Mouse (Mus musculus) urinary bladder, postnatal 36 days (tissue): ENCODE measurements around the gene Pglyrp2.

Experiments used
- DNase-seq, 2 experiments: peaks; one replicate each; pipeline ENCODE4 v3.0.0; 2022; ENCODE audit warnings: low spot score in 2 of 2, mixed read lengths in 1 of 2

Gene Pglyrp2

GRCm38 (mm10) chr17:32424034-32424433, at the start of gene Pglyrp2:
Gene Pglyrp2, minus strand, starts transcription at chr17:32424167.
- no peak for DNase-seq

GRCm38 (mm10) chr17:32472176-32472575, 48.2 kb upstream of the Pglyrp2 start:
- no peak for DNase-seq

GRCm38 (mm10) chr17:32470795-32471194, 46.8 kb upstream of the Pglyrp2 start:
- DNase-seq, result no peak

- DNase-seq, result no peak
These were observed 44.5 kb upstream of the Pglyrp2 start for GRCm38 (mm10) chr17:32468494-32468893.

GRCm38 (mm10) chr17:32454997-32455396, 31.0 kb upstream of the Pglyrp2 start:
- DNase-seq, result peak; percentile 70 to 73

GRCm38 (mm10) chr17:32454188-32454587, 30.2 kb upstream of the Pglyrp2 start:
- DNase-seq, result no peak

- DNase-seq, result peak; percentile 47 to 66
These were observed 28.5 kb upstream of the Pglyrp2 start, which contains the start of gene Cyp4f39 for GRCm38 (mm10) chr17:32452482-32452881. Gene Cyp4f39, plus strand, starts transcription at chr17:32452723.

GRCm38 (mm10) chr17:32450844-32451537, 27.0 kb upstream of the Pglyrp2 start:
- no peak for DNase-seq

GRCm38 (mm10) chr17:32449042-32449441, 25.1 kb upstream of the Pglyrp2 start:
- DNase-seq, result no peak

GRCm38 (mm10) chr17:32447195-32447594, 23.2 kb upstream of the Pglyrp2 start:
- no peak for DNase-seq

- peak in 1 of 2 experiments; percentile 69 for DNase-seq
These were observed 21.0 kb upstream of the Pglyrp2 start for GRCm38 (mm10) chr17:32445016-32445415.

GRCm38 (mm10) chr17:32443245-32443644, 19.3 kb upstream of the Pglyrp2 start:
- DNase-seq, result no peak

GRCm38 (mm10) chr17:32437106-32437505, 13.1 kb upstream of the Pglyrp2 start:
- DNase-seq, result no peak

GRCm38 (mm10) chr17:32435151-32435550, 11.2 kb upstream of the Pglyrp2 start:
- DNase-seq, result no peak

GRCm38 (mm10) chr17:32434324-32434723, 10.4 kb upstream of the Pglyrp2 start:
- no peak for DNase-seq

GRCm38 (mm10) chr17:32431972-32432371, 8.0 kb upstream of the Pglyrp2 start:
- DNase-seq, result no peak

- DNase-seq, result no peak
These were observed 2.6 kb upstream of the Pglyrp2 start for GRCm38 (mm10) chr17:32426610-32427009.

- DNase-seq, result no peak
These were observed 3.2 kb downstream of the Pglyrp2 start for GRCm38 (mm10) chr17:32420781-32421180.

- DNase-seq, result no peak
These were observed 4.0 kb downstream of the Pglyrp2 start for GRCm38 (mm10) chr17:32419989-32420388.

- DNase-seq, result no peak
These were observed 7.2 kb downstream of the Pglyrp2 start for GRCm38 (mm10) chr17:32416771-32417170.

GRCm38 (mm10) chr17:32415417-32416020, 8.4 kb downstream of the Pglyrp2 start:
- no peak for DNase-seq

GRCm38 (mm10) chr17:32411898-32412297, 12.1 kb downstream of the Pglyrp2 start:
- DNase-seq, result no peak

- DNase-seq, result no peak
These were observed 20.6 kb downstream of the Pglyrp2 start, which contains the start of gene Rasal3 for GRCm38 (mm10) chr17:32403417-32403816. Gene Rasal3, minus strand, starts transcription at chr17:32403583.
